Mouse (Mus musculus) WW6 (cell line): ENCODE measurements around the gene Gm6993.

Experiments used
- DNase-seq: peaks from one replicate; pipeline ENCODE4 v3.0.0-alpha.2; 2013; ENCODE audit warnings: low read depth, low spot score

The Gm6993 gene

GRCm38 (mm10) chr12:31239798-31240197 is 772 bp upstream of the Gm6993 start:
- no peak for DNase-seq

- no peak for DNase-seq
Measured at GRCm38 (mm10) chr12:31241595-31242342, 1.2 kb downstream of the Gm6993 start.

DNA sequence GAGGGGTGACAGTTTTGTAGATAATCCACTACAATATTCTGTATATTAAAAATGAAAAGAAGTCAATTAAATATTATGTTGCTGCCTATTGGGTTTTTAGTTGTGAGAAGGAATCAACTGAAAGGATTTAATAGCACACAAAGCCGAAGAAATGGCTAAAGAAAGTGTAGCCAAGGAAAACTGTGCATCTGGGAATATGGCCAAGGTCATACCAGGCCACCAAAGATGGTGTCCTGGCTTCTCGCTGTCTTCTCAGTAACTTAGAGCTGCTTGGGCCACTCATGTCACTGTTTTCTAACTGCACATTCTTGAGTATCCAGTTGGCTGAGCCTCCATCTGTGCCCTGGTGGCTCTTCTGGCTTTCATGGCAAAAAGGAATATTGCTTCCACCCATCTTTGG is 3.4 kb downstream of the Gm6993 start:
- no peak for DNase-seq

- DNase-seq = no peak
Measured at GRCm38 (mm10) chr12:31244691-31245090, 4.1 kb downstream of the Gm6993 start.

- no peak for DNase-seq
Measured at GRCm38 (mm10) chr12:31246153-31246552, 5.6 kb downstream of the Gm6993 start.

DNA sequence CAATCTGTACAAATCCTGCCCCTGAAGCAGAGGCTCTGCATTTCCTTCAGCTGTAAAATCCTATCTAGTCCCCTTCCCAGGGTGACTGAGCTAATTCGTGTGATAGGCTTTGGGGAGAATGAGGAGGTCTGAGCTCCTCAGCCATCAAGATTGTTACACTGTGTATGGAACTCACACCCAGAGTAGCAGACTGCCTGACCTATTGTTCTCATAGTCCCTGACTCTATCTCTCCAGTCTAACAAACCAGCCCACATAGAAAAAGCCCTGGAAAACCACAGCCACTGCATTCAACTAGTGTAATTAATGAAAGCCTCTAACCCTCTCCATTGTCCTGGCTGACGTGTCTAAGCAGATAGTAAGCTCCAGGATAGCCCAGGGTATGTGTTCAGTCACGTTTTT is 6.0 kb downstream of the Gm6993 start:
- DNase-seq = no peak

DNA sequence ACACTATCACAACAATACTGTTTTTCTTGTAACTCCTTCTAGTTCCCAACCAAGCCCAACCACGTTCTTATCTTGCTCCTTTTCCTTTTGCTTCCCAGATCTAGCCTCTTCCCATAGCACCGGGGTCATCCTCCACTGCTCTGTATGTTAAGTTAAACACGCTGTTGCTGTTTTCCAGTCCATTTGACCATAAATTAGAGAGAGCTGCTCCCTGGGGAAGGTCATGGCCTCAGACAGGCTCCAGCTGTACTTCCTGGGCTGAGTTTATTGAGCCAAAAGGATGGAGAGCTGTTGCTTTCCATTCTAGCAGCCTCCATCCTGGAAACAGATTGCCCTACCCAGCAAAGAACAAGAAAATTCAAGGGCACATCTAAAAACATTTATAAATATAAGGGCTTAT is 7.6 kb downstream of the Gm6993 start:
- no peak for DNase-seq

DNA sequence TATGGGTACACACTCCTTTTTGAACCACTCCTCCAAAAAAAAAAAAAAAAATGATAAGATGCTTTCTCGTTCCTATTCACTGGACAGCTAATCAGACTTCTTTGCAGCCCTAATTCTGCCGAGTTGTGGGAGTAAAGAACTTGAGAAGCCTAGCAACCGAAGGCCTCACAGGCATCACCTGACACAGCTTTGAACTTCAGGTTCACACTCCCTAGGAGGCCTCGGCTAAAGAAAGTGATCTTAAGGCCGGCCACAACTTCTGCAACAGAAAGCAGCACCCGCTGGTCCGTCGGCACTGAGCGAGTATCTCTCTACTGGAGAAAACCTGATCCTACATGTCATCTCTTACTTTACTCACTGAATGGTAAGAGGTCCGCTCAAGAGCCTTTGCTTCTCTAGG is 8.1 kb downstream of the Gm6993 start:
- no peak for DNase-seq

- no peak for DNase-seq
Measured at GRCm38 (mm10) chr12:31252259-31252658, 11.7 kb downstream of the Gm6993 start.

- no peak for DNase-seq
Measured at GRCm38 (mm10) chr12:31254978-31255377, 14.4 kb downstream of the Gm6993 start.

GRCm38 (mm10) chr12:31256121-31256903 is 15.7 kb downstream of the Gm6993 start:
- no peak for DNase-seq

DNA sequence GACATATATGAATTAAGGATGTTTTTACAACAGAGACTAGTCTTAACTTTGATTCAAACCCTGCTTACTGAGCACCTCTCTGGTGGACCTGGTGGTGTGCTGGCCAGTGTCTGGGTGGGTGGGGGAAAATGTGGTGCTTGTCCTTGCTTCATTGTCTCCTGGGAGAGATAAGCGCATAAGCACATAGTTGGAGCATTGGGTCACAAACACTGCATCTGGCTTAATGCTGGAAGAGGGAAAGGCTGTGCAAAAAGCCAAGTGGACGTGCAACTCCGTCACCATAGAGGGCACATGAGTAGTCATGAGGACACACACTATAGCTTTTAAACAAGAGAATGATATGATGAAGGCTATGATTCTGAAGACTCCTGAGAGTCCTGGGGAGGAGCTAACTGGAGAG is 21.3 kb downstream of the Gm6993 start:
- DNase-seq = no peak

GRCm38 (mm10) chr12:31263921-31264320 is 23.4 kb downstream of the Gm6993 start:
- no peak for DNase-seq

DNA sequence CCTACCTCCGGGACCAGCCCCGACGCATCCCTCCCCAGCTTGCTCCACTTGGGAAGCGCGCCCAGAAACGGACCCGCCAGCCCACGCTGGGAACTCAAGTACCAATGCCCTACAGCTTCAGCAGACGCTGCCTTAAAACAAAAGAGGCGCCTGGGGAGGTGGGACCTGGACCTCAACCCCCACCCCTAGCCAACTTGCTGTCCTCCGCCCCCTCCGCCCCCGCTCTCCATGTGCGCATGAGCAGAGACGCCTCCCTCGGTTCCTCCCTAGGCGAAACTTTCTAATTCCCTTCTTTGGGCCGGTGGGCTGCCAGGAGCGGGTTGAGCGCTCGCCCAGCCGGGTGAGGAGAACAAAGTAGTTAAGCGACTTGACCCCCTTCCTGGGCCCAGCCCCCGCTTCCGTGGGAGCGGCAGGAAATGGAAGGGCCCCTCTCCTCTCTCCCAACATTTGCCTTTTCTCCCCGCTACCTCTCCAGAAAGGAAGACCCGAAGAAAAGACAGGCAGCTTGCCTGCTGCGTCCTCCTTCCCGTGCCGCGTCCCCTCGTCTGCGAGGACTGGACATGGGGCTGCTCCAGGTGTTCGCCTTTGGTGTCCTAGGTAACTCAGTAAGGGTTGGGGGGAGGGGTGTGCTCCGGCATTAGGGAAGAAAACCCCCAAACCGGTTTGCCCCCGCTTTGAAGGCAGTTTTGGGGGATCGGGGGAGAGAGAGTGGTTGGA is 24.6 kb downstream of the Gm6993 start, which contains the start of gene Lamb1:
Gene Lamb1 (plus strand): TSS at position 230 of the 717 bp plus-strand sequence.
- peak; percentile 45 for DNase-seq

DNA sequence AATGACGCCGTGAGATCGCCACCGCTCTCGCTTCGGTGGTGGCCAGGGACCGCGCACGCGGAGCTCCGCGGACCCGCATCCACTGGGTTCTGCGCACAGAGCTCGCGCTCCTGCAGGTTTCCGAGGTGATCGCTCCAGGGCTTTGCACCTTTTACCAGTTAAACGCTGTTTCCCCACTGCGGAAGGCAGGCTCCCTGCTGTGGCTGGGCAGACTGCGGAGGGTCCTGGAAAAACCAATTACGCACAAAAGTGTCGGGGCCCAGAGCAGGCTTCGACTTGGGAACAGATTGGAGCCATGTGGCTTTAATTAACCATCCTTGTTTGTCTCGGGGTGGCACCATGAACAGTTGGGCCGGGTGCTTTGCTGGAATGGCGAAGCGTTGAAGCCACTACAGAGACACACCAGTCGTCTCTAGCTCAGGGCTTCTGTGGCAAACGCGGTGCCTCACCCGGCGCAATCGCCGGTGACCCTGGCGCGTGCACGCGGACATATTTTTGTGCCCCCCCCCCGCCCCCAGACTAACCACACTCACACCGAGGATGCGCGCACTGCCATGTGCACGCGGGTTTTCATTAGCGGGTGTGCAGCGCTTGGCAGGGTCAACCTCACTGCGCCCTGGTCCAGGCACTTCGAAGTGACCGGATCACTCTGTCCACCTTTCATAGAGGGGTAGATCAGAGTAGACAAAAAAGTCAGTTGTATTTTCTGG is 25.3 kb downstream of the Gm6993 start:
- DNase-seq = peak; percentile 38

DNA sequence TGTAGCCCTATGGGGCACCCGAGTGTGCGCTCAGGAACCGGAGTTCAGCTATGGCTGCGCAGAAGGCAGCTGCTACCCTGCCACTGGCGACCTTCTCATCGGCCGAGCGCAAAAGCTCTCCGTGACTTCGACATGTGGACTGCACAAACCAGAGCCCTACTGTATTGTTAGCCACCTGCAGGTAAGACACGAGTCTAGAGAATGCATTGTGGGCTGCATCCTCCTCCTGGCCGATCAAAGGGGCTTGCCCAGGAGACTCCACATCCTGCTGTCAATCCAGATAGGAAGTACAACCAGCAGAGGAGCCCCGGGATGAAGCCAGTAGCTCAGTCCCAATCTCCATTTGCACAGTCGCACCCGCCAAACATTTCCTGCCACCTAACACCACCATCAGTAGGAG is 26.1 kb downstream of the Gm6993 start:
- no peak for DNase-seq

DNA sequence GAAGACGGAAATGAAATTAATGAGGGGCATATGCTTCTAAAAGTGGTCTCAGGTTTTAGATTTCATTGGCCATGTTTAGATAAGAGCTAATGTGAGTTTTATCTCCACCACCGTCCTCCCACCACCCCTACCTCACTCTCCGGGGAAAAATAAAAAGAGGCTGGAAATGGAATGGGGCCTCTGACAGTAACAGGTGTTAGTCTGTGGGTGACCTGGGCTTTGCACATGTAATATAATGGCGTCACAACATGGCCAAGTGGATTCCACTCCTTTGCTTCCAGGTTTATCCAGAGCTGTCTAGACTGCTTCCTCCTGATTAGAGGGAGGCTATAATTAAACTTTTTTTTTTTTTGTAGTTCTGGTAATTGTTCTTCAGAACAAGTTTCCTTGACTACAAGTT is 26.8 kb downstream of the Gm6993 start:
- no peak for DNase-seq

GRCm38 (mm10) chr12:31268315-31268714 is 27.7 kb downstream of the Gm6993 start:
- DNase-seq = no peak

- DNase-seq = no peak
Measured at GRCm38 (mm10) chr12:31269020-31269597, 28.5 kb downstream of the Gm6993 start.

DNA sequence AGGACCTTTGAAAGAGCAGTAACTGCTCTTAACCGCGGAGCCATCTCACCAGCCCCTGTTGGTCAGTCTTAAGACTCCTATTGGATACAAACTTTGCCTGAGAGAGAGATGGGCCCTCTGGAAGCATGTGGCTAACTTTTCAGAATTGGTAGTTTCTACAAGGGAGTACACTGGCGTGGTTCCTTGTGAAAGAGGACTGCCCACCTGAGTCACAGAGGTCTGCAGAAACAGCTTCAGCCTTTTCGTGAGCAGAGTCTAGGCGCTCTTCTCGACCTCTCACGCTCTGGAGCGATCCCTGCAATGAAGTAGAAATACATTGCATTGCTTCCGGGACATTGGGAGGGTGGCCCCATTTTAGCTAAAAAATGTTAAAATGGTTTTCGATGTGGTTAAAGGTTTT is 29.8 kb downstream of the Gm6993 start:
- no peak for DNase-seq

GRCm38 (mm10) chr12:31270776-31271175 is 30.2 kb downstream of the Gm6993 start:
- DNase-seq = no peak
